Mouse (Mus musculus) lung, embryonic 15.5 days (tissue): Measurements from ENCODE around the gene Neurog2. TPM values are rescaled to one million over a fixed set of nuclear protein-coding genes. Genes with fewer than 3 reads are reported as not detected.

Experiments used
- ATAC-seq: fragments of 200-750 bp; cut with Nextera tagmentation; 2 replicates; pipeline ENCODE4 v1.8.0; 2017; ENCODE audit warnings: moderate number of reproducible peaks, borderline replicate concordance; ENCODE audit not compliant: low FRiP score, low TSS enrichment; ENCODE audit errors: extremely low read depth
- H3K27ac ChIP-seq: fragments of 300-500 bp; sonication (generic); 2 replicates; pipeline ENCODE4 v1.5.1; 2015; ENCODE audit warnings: moderate library complexity, mild to moderate bottlenecking, inconsistent platforms
- H3K27me3 ChIP-seq: fragments of 300-500 bp; sonication (generic); 2 replicates; pipeline ENCODE4 v1.6.1; 2015; ENCODE audit warnings: inconsistent platforms
- H3K36me3 ChIP-seq: fragments of 300-500 bp; sonication (generic); 2 replicates; pipeline ENCODE4 v1.6.1; 2015; ENCODE audit warnings: inconsistent platforms
- H3K4me1 ChIP-seq: fragments of 300-500 bp; sonication (generic); 2 replicates; pipeline ENCODE4 v1.6.1; 2015; ENCODE audit warnings: inconsistent platforms
- H3K4me2 ChIP-seq: fragments of 300-500 bp; sonication (generic); 2 replicates; pipeline ENCODE4 v1.6.1; 2015; ENCODE audit warnings: inconsistent platforms, mild to moderate bottlenecking, moderate library complexity
- H3K4me3 ChIP-seq: fragments of 300-500 bp; sonication (generic); 2 replicates; pipeline ENCODE4 v1.5.1; 2015; ENCODE audit warnings: mild to moderate bottlenecking, inconsistent platforms
- H3K9ac ChIP-seq: fragments of 300-500 bp; sonication (generic); 2 replicates; pipeline ENCODE4 v1.6.1; 2015; ENCODE audit warnings: inconsistent platforms
- H3K9me3 ChIP-seq: fragments of 300-500 bp; sonication (generic); 2 replicates; pipeline ENCODE4 v1.6.1; 2016; ENCODE audit warnings: inconsistent platforms
- WGBS: fragments of 180-500 bp; shearing (Covaris S2); methylation state at CpG from one replicate; pipeline ENCODE4 v1.1.7; 2015; 5-methylcytosine and 5-hydroxymethylcytosine counted together
- polyA plus RNA-seq: library from polyadenylated mRNA; unstranded; fragments of >200 nt; fragmentation: Nextera tagmentation; extraction: Ambion mirVana; gene quantifications from 2 replicates; pipeline ENCODE4 v1.2.1, GENCODE M21; 2015

Gene Neurog2
- polyA plus RNA-seq, 1 experiment from 2014 or later: not detected

GRCm38 (mm10) chr3:127660712-127661111 is 27.8 kb downstream of the Neurog2 start:
- H3K9ac ChIP-seq: no peak overlapping the region
- no peaks in the 10 kb centered on the region for H3K27me3 ChIP-seq
- WGBS: 69% methylated on average over 7 of the region's 7 CpGs
- H3K36me3 ChIP-seq: no peaks in the 10 kb centered on the region
- no peak for ATAC-seq
- H3K4me1 ChIP-seq: no peaks in the 10 kb centered on the region
- no peaks in the 10 kb centered on the region for H3K9me3 ChIP-seq
- H3K4me2 ChIP-seq: no peak overlapping the region
- no peak overlapping the region for H3K27ac ChIP-seq
- no peak overlapping the region for H3K4me3 ChIP-seq

DNA sequence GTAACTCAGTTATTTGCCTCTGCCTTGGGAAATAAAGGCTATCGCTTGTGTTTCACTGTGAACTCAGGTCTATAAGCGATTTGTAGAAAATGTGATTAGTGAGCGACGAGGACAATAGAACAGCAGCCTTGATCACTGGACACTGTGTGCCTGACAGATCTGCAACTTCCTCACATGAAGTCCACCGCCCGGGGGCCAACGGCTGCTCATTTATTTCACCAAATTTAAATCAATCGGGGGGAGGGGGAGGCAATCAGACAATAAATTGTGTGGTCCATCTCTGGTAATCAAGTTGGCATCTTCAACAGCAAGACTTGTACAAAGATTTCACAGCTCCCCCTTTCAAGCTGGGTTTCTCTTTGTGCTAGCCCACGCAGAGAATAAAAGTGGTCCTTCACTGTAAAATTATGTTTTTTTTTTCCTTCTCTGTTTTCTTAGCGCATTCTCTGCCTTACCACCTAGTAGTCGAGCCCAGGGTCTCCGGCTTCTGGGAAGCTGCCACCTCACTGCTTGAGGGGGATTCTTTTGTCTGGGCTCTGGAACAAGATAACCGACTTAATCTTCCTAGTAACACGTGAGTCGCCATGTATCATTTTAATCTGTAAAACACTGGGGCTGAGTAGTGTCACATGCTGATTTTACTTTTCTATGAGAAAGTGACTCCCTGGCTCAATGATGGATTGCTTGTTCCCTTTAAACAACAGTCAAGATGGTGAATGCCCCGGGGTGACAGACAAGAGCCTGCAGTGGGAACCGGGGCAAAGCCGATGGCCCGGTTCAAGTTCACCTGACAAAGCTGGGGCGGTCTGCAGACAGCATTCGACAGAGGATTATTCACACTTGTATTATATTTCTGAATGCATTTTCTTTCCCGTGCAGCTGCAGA is 29.0 kb downstream of the Neurog2 start:
- WGBS: 48% methylated on average over 22 of the region's 22 CpGs
- no peak overlapping the region for H3K9ac ChIP-seq

DNA sequence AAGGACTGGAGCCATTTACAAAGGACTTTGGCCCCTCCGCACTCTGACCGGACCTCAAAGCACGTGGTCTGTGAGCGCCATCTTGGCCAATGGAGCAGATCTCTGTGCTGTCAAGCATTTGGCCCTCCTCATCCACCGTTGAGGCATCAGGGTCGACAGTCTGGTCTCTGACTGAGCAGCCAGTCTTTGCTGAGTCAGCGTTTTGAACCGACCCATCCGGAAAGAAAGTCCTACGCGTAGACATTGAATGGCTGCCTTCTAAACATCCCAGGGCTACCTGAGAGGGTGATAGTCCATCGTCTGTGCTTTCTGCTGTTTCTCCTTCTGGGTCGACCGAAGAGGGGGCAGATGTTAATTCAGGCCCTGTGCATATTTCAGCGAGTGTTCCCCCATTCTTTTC is 46.8 kb downstream of the Neurog2 start:
- H3K27ac ChIP-seq: no peak overlapping the region
- 86% methylated on average over 15 of the region's 15 CpGs for WGBS
- H3K36me3 ChIP-seq: no peaks in the 10 kb centered on the region
- H3K9ac ChIP-seq: no peak overlapping the region
- no peaks in the 10 kb centered on the region for H3K9me3 ChIP-seq
- ATAC-seq: no peak
- H3K27me3 ChIP-seq: no peaks in the 10 kb centered on the region
- H3K4me1 ChIP-seq: no peaks in the 10 kb centered on the region
- no peak overlapping the region for H3K4me2 ChIP-seq
- no peak overlapping the region for H3K4me3 ChIP-seq

More for the DNA sequence above, 29.0 kb downstream of the Neurog2 start:
- no peaks in the 10 kb centered on the region for H3K27me3 ChIP-seq
- ATAC-seq: no peak
- no peak overlapping the region for H3K27ac ChIP-seq
- no peaks in the 10 kb centered on the region for H3K4me1 ChIP-seq
- H3K36me3 ChIP-seq: no peaks in the 10 kb centered on the region
- no peak overlapping the region for H3K4me2 ChIP-seq
- H3K9me3 ChIP-seq: no peaks in the 10 kb centered on the region
- no peak overlapping the region for H3K4me3 ChIP-seq

Other genes starting within 250 kb of the Neurog2 start
- gene Ank2, start 133.8 kb upstream of the Neurog2 start, polyA plus RNA-seq: 11.5 and 13.4 TPM in 2 replicates
- gene Larp7, start 79.8 kb upstream of the Neurog2 start, polyA plus RNA-seq: 59.2 and 62.0 TPM in 2 replicates
- 8.3 and 9.5 TPM in 2 replicates for gene Zgrf1, start 79.6 kb upstream of the Neurog2 start, polyA plus RNA-seq
- 1.0 and 1.9 TPM in 2 replicates for gene Alpk1, start 147.4 kb downstream of the Neurog2 start, polyA plus RNA-seq
- 4.9 and 6.1 TPM in 2 replicates for gene Tifa, start 156.7 kb downstream of the Neurog2 start, polyA plus RNA-seq
- 50.9 and 54.8 TPM in 2 replicates for gene Ap1ar, start 204.4 kb downstream of the Neurog2 start, polyA plus RNA-seq